Mouse (Mus musculus) forebrain, embryonic 14.5 days (tissue): ENCODE results near the gene Endod1. TPM values are rescaled to one million over a fixed set of nuclear protein-coding genes. Genes with fewer than 3 reads are reported as not detected.

Experiments
- ATAC-seq: fragments of 200-750 bp; cut with Nextera tagmentation; 2 replicates; pipeline ENCODE4 v1.8.0; 2017; ENCODE audit warnings: mild to moderate bottlenecking, moderate library complexity
- DNase-seq: peaks from one replicate; pipeline ENCODE4 v3.0.0-alpha.2; 2015; ENCODE audit warnings: low spot score
- H3K27ac ChIP-seq: fragments of 300-500 bp; sonication (generic); 2 replicates; pipeline ENCODE4 v1.5.1; 2014; ENCODE audit warnings: low read depth, mild to moderate bottlenecking, control low read depth, low read length, moderate library complexity
- H3K27me3 ChIP-seq: fragments of 300-500 bp; sonication (generic); replicated peaks from 2 replicates; pipeline ENCODE4 v1.6.1; 2014; ENCODE audit warnings: low read length, control low read depth, mixed read lengths; ENCODE audit not compliant: control insufficient read depth, insufficient read depth
- H3K36me3 ChIP-seq: fragments of 300-500 bp; sonication (generic); 2 replicates; pipeline ENCODE4 v1.6.1; 2014; ENCODE audit warnings: low read length, control low read depth; ENCODE audit not compliant: control insufficient read depth, insufficient read depth
- H3K4me1 ChIP-seq: fragments of 300-500 bp; sonication (generic); 2 replicates; pipeline ENCODE4 v1.6.1; 2014; ENCODE audit warnings: antibody characterized with exemption, low read length, control low read depth; ENCODE audit not compliant: control insufficient read depth, insufficient read depth
- H3K4me2 ChIP-seq: fragments of 300-500 bp; sonication (generic); 2 replicates; pipeline ENCODE4 v1.6.1; 2014; ENCODE audit warnings: mild to moderate bottlenecking, control low read depth, low read length
- H3K4me3 ChIP-seq: fragments of 300-500 bp; sonication (generic); 2 replicates; pipeline ENCODE4 v1.5.1; 2014; ENCODE audit warnings: low read depth, low read length, control low read depth
- H3K9ac ChIP-seq: fragments of 300-500 bp; sonication (generic); 2 replicates; pipeline ENCODE4 v1.6.1; 2014; ENCODE audit warnings: mild to moderate bottlenecking, low read length, control low read depth, moderate library complexity
- H3K9me3 ChIP-seq: fragments of 300-500 bp; sonication (generic); replicated peaks from 2 replicates; pipeline ENCODE4 v1.6.1; 2016; ENCODE audit warnings: low read length, control low read depth, mixed read lengths; ENCODE audit not compliant: control insufficient read depth
- WGBS: fragments of 180-500 bp; shearing (Covaris S2); extraction: QIAGEN DNeasy Blood & Tissue Kit; methylation state at CpG from one replicate; pipeline ENCODE4 v1.1.7; 2014; 5-methylcytosine and 5-hydroxymethylcytosine counted together
- polyA plus RNA-seq: library from polyadenylated mRNA; unstranded; fragments of >200 nt; fragmentation: Nextera tagmentation; extraction: Ambion mirVana; gene quantifications from 2 replicates; pipeline ENCODE4 v1.2.1, GENCODE M21; 2014

Gene Endod1
- polyA plus RNA-seq, 1 experiment from 2014 or later, result 10.0 TPM

DNA sequence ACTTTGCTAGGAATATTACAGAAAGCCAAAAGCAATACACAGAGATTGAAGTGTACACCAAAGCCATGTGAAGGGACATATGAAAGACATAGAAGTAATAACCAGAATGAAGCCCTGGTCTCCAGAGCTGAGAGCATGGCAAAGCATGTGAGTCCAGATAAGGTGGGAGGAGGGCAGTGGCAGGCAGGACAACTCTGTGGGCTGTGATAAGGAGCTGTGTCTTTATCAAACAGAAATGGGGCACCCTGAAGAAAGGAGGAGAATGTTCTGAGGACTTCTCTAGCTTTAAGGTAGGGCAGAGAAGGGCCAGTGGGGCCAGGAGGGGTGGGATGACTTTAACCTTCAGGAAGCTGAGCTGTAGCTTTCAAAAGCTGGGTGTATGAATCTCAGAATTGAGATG is 12.0 kb downstream of the Endod1 start:
- no peaks in the 10 kb centered on the region for H3K9me3 ChIP-seq
- ATAC-seq, result no peak
- no peaks in the 10 kb centered on the region for H3K36me3 ChIP-seq
- H3K4me2 ChIP-seq, result no peak overlapping the region
- H3K4me3 ChIP-seq, result no peak overlapping the region
- no peak overlapping the region for H3K27ac ChIP-seq
- DNase-seq, result no peak
- no peaks in the 10 kb centered on the region for H3K27me3 ChIP-seq
- no peaks in the 10 kb centered on the region for H3K4me1 ChIP-seq
- no peak overlapping the region for H3K9ac ChIP-seq

GRCm38 (mm10) chr9:14367850-14368249 is 13.5 kb downstream of the Endod1 start:
- H3K27me3 ChIP-seq, result no peaks in the 10 kb centered on the region
- no peak overlapping the region for H3K9ac ChIP-seq
- DNase-seq (no peak), ATAC-seq (no peak)
- H3K36me3 ChIP-seq, result no peaks in the 10 kb centered on the region
- no peak overlapping the region for H3K27ac ChIP-seq
- H3K4me1 ChIP-seq, result no peaks in the 10 kb centered on the region
- H3K9me3 ChIP-seq, result no peaks in the 10 kb centered on the region
- WGBS, result 94% methylated on average over 4 of the region's 4 CpGs
- H3K4me2 ChIP-seq, result no peak overlapping the region
- H3K4me3 ChIP-seq, result no peak overlapping the region

DNA sequence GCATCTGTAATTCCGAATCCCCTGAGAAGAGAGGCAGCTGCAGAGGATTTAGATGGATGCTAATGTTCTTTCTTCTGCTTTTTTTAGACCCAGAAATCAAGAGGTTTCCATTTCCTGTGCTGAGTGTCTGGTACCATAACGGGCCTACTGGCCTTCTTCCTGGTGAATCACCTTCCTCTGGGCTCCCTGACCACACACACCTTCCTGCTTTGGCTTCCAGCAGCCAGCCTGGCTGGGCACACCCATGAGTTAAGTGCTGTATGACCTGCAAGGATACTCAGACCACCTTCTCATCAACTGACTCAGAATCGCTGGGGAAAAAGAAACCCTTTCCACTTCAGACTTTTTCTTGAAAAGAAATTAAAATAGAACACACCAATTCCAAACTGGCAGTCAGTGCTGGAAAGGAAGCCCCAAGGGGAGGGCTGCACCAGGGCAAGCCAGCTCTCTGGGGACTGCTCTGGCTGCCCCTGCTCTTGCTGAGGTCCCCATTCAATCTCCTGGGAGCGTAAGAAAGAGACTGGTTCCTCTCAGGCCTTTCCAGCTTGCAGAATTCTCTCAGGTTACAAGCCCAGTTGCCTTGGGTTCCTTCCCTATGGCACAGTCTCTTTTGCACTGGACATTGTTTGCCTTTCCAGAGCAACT is 15.7 kb downstream of the Endod1 start:
- no peak for DNase-seq
- 67% methylated on average over 4 of the region's 4 CpGs for WGBS
- Histone ChIP-seq H3K27ac (no peak overlapping the region), H3K9ac (no peak overlapping the region), H3K36me3 (no peaks in the 10 kb centered on the region), H3K27me3 (no peaks in the 10 kb centered on the region), H3K4me2 (no peak overlapping the region), H3K9me3 (no peaks in the 10 kb centered on the region), H3K4me1 (no peaks in the 10 kb centered on the region), H3K4me3 (no peak overlapping the region)
- ATAC-seq, result no peak

GRCm38 (mm10) chr9:14364719-14365118 is 16.6 kb downstream of the Endod1 start:
- DNase-seq (no peak), ATAC-seq (no peak)
- Histone ChIP-seq H3K27me3 (no peaks in the 10 kb centered on the region), H3K9ac (no peak overlapping the region), H3K9me3 (no peaks in the 10 kb centered on the region), H3K4me3 (no peak overlapping the region), H3K4me2 (no peak overlapping the region), H3K27ac (no peak overlapping the region), H3K36me3 (no peaks in the 10 kb centered on the region), H3K4me1 (no peaks in the 10 kb centered on the region)
- 96% methylated on average over 9 of the region's 9 CpGs for WGBS

DNA sequence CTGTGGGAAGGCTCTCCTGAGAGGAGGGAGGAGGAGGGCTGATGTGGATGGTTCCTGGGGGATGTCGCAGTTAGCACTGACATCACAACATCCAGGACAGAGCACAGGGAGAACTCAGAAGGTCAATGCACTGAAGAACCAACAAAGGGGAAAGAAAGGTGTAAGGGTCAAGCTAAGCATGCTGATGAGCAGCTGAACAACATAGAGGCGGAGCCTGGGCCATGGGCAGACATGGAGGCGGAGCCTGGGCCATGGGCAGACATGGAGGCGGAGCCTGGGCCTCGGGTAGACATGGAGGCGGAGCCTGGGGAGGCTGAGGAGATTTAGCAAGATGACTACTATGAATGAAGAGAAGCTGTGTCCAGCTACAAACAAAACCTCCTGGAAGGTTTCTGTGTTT is 17.8 kb downstream of the Endod1 start:
- Histone ChIP-seq H3K27ac (no peak overlapping the region), H3K27me3 (no peaks in the 10 kb centered on the region), H3K4me3 (no peak overlapping the region), H3K36me3 (no peaks in the 10 kb centered on the region), H3K9ac (no peak overlapping the region), H3K4me1 (no peaks in the 10 kb centered on the region), H3K4me2 (no peak overlapping the region), H3K9me3 (no peaks in the 10 kb centered on the region)
- ATAC-seq (no peak), DNase-seq (no peak)
- 88% methylated on average over 6 of the region's 6 CpGs for WGBS

DNA sequence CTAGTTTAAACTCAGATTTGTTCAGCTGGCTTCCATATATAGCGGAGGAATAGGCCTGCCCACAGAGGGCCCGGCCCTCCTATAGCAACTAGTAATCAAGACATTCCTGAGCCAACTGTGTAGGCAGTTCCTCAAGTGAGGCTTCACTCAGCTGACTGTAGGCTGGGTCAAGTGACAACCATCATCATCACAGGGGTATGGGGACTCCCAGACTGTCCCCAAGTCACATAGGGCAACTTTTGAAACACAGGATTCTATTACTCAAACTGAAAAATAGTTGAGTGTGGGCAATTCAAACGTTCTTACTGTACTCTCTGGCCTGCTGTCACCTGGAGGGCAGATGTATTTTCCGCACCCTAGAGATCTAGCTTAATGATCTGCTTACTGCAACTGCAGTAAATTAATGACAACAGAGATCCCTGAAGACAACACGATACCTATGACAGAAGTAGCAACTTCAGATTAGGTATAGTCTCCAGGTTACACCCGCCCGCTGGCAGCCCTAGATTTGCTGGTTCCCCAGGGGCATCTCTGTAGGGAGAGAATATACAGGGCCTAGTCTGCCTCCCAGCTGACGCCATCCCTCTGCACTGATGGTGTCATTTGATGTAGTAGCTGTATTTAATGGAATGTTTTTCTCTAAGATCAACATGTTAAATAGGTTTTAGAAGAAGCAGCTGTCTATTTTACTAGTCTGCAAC is 19.1 kb downstream of the Endod1 start:
- Histone ChIP-seq H3K9ac (no peak overlapping the region), H3K27me3 (no peaks in the 10 kb centered on the region), H3K4me2 (no peak overlapping the region), H3K9me3 (no peaks in the 10 kb centered on the region), H3K4me1 (no peaks in the 10 kb centered on the region), H3K4me3 (no peak overlapping the region), H3K27ac (no peak overlapping the region), H3K36me3 (no peaks in the 10 kb centered on the region)
- DNase-seq (no peak), ATAC-seq (no peak)
- WGBS, result 94% methylated on average over 8 of the region's 8 CpGs

DNA sequence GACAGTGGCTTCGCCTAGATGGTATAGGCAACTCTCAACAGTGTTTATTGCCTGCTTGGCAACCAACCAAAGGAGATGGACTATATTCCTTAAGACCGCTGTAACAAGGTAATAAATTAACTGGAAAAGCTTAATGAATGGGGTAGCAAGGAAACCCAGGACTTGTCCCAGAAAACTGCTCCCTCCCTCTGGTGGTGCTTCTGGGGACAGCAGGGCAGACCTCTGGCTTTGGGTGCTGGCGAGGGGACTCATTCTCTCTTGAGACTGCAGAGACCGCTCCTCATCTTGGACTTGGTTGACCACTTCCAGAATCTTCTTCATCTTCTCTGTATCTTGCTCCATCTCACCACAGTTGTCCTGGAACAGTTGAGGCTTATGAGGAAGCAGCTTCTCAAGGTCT is 24.3 kb downstream of the Endod1 start:
- no peak for ATAC-seq
- H3K4me1 ChIP-seq, result no peaks in the 10 kb centered on the region
- no peak overlapping the region for H3K4me2 ChIP-seq
- no peak for DNase-seq
- no peaks in the 10 kb centered on the region for H3K9me3 ChIP-seq
- no peaks in the 10 kb centered on the region for H3K36me3 ChIP-seq
- WGBS, result 84% methylated on average over 4 of the region's 4 CpGs
- H3K27me3 ChIP-seq, result no peaks in the 10 kb centered on the region
- no peak overlapping the region for H3K4me3 ChIP-seq
- no peak overlapping the region for H3K9ac ChIP-seq
- no peak overlapping the region for H3K27ac ChIP-seq

- no peak for DNase-seq
- H3K27ac ChIP-seq, result no peak overlapping the region
- H3K4me2 ChIP-seq, result no peak overlapping the region
- H3K4me3 ChIP-seq, result no peak overlapping the region
- no peak overlapping the region for H3K9ac ChIP-seq
- ATAC-seq, result no peak
- H3K36me3 ChIP-seq, result no peaks in the 10 kb centered on the region
- 49% methylated on average over 6 of the region's 6 CpGs for WGBS
- H3K4me1 ChIP-seq, result no peaks in the 10 kb centered on the region
- H3K9me3 ChIP-seq, result no peaks in the 10 kb centered on the region
- no peaks in the 10 kb centered on the region for H3K27me3 ChIP-seq
These were observed 26.5 kb downstream of the Endod1 start for GRCm38 (mm10) chr9:14354852-14355251.

- H3K4me1 ChIP-seq, result no peaks in the 10 kb centered on the region
- H3K9me3 ChIP-seq, result no peaks in the 10 kb centered on the region
- no peaks in the 10 kb centered on the region for H3K36me3 ChIP-seq
- 79% methylated on average over 1 of the region's 1 CpGs for WGBS
- H3K4me3 ChIP-seq, result no peak overlapping the region
- no peak for DNase-seq
- H3K27ac ChIP-seq, result no peak overlapping the region
- ATAC-seq, result no peak
- H3K27me3 ChIP-seq, result no peaks in the 10 kb centered on the region
- H3K4me2 ChIP-seq, result no peak overlapping the region
- no peak overlapping the region for H3K9ac ChIP-seq
These were observed 29.0 kb downstream of the Endod1 start for GRCm38 (mm10) chr9:14352337-14352736.
